Mouse (Mus musculus) heart, postnatal 0 days (tissue): ENCODE measurements around the gene Acyp2.

Experiments
- CTCF ChIP-seq: IDR thresholded peaks from 2 replicates; pipeline ENCODE4 v1.5.1; 2016; ENCODE audit warnings: antibody characterized with exemption, control low read depth, low read depth
- EP300 ChIP-seq: IDR thresholded peaks from 2 replicates; pipeline ENCODE4 v1.6.1; 2016; ENCODE audit warnings: antibody characterized with exemption, low read depth

- no peak for TF ChIP-seq CTCF
- no peak for TF ChIP-seq EP300
Measured at GRCm38 (mm10) chr11:30497151-30497550, 152.2 kb downstream of the Acyp2 start.
